Mouse (Mus musculus) testis, postnatal 10 days (tissue): ENCODE results near the gene Gm20388.

Experiments used
- DNase-seq: peaks from one replicate; pipeline ENCODE4 v3.0.0; 2021; ENCODE audit warnings: low spot score

Gene Gm20388

GRCm38 (mm10) chr8:121170116-121170515 is 1259.5 kb downstream of the Gm20388 start:
- DNase-seq, result no peak

- no peak for DNase-seq
Measured at GRCm38 (mm10) chr8:121170626-121171552, 1260.2 kb downstream of the Gm20388 start.

GRCm38 (mm10) chr8:121172567-121172966 is 1261.9 kb downstream of the Gm20388 start:
- DNase-seq, result no peak

- DNase-seq, result no peak
Measured at GRCm38 (mm10) chr8:121174178-121174577, 1263.5 kb downstream of the Gm20388 start.

- DNase-seq, result no peak
Measured at GRCm38 (mm10) chr8:121174721-121175539, 1264.3 kb downstream of the Gm20388 start.

GRCm38 (mm10) chr8:121175540-121176090 is 1265.0 kb downstream of the Gm20388 start:
- no peak for DNase-seq

GRCm38 (mm10) chr8:121176291-121176690 is 1265.7 kb downstream of the Gm20388 start:
- no peak for DNase-seq

- DNase-seq, result no peak
Measured at GRCm38 (mm10) chr8:121180474-121181284, 1270.0 kb downstream of the Gm20388 start.

GRCm38 (mm10) chr8:121181285-121181884 is 1270.7 kb downstream of the Gm20388 start:
- DNase-seq, result no peak

GRCm38 (mm10) chr8:121187491-121188364 is 1277.1 kb downstream of the Gm20388 start:
- DNase-seq, result no peak

- DNase-seq, result no peak
Measured at GRCm38 (mm10) chr8:121188994-121189393, 1278.4 kb downstream of the Gm20388 start.

- no peak for DNase-seq
Measured at GRCm38 (mm10) chr8:121192451-121192850, 1281.8 kb downstream of the Gm20388 start.

GRCm38 (mm10) chr8:121195970-121196369 is 1285.3 kb downstream of the Gm20388 start:
- no peak for DNase-seq

GRCm38 (mm10) chr8:121196726-121197668 is 1286.4 kb downstream of the Gm20388 start:
- no peak for DNase-seq

- no peak for DNase-seq
Measured at GRCm38 (mm10) chr8:121200069-121200468, 1289.4 kb downstream of the Gm20388 start.

- no peak for DNase-seq
Measured at GRCm38 (mm10) chr8:121200979-121201378, 1290.3 kb downstream of the Gm20388 start.

- no peak for DNase-seq
Measured at GRCm38 (mm10) chr8:121201651-121202050, 1291.0 kb downstream of the Gm20388 start.

GRCm38 (mm10) chr8:121203612-121204376 is 1293.2 kb downstream of the Gm20388 start:
- DNase-seq, result peak; percentile 69
